Mouse (Mus musculus) myocyte (in vitro differentiated cells): ENCODE measurements at regions not wholly inside any gene's neighbourhood (a gene's known extent, or its start where the extent isn't known, plus 50 kb on each side); places are given as distances from the start of the nearest gene placed in this dataset.

Experiments used
- H3K27me3 ChIP-seq: one replicate; pipeline ENCODE4 v1.6.1; 2011; ENCODE audit not compliant: control insufficient read depth, insufficient read depth, insufficient read length
- H3K36me3 ChIP-seq: one replicate; pipeline ENCODE4 v1.6.1; 2011; ENCODE audit not compliant: control insufficient read depth, insufficient read depth
- H3K4me2 ChIP-seq: one replicate; pipeline ENCODE4 v1.6.1; 2011; ENCODE audit warnings: low read depth, control low read depth
- H3K4me3 ChIP-seq: one replicate; pipeline ENCODE4 v1.5.1; 2011; ENCODE audit warnings: mild to moderate bottlenecking, control low read depth, moderate library complexity
- H3K79me2 ChIP-seq: one replicate; pipeline ENCODE4 v1.6.1; 2011; ENCODE audit not compliant: control insufficient read depth, insufficient read depth
- H3ac ChIP-seq: one replicate; pipeline ENCODE4 v1.6.1; 2011; ENCODE audit not compliant: control insufficient read depth, insufficient read length
- CEBPB ChIP-seq: IDR thresholded peaks from 2 replicates; pipeline ENCODE4 v1.6.1; 2011; ENCODE audit warnings: mild to moderate bottlenecking, moderate library complexity; ENCODE audit not compliant: poor library complexity, insufficient read depth, severe bottlenecking
- E2F4 ChIP-seq: IDR thresholded peaks from one replicate; pipeline ENCODE4 v1.6.1; 2011; ENCODE audit warnings: mild to moderate bottlenecking, control low read depth, moderate library complexity; ENCODE audit not compliant: insufficient read depth
- MAX ChIP-seq: IDR thresholded peaks from one replicate; pipeline ENCODE4 v1.6.1; 2011; ENCODE audit warnings: low read depth, mild to moderate bottlenecking, control low read depth
- MYOD1 ChIP-seq, 3 experiments: IDR thresholded peaks; one replicate each; pipeline ENCODE4 v1.6.1; 2011; ENCODE audit warnings: control low read depth in 2 of 3, low read depth in 2 of 3, mild to moderate bottlenecking in 2 of 3, moderate library complexity in 1 of 3; ENCODE audit not compliant: insufficient read length in 2 of 3, control insufficient read depth in 1 of 3
- MYOG ChIP-seq, 3 experiments: IDR thresholded peaks; one replicate each; pipeline ENCODE4 v1.6.1; 2011; ENCODE audit warnings: control low read depth in 2 of 3, low read depth in 2 of 3, mild to moderate bottlenecking in 2 of 3; ENCODE audit not compliant: insufficient read length in 2 of 3, control insufficient read depth in 1 of 3, insufficient read depth in 1 of 3
- POLR2A ChIP-seq: IDR thresholded peaks from one replicate; pipeline ENCODE4 v1.6.1; 2011; ENCODE audit warnings: low read depth, mild to moderate bottlenecking, control low read depth, moderate library complexity; ENCODE audit not compliant: insufficient read length
- POLR2AphosphoS2 ChIP-seq: IDR thresholded peaks from one replicate; pipeline ENCODE4 v1.6.1; 2011; ENCODE audit warnings: low read depth, control low read depth; ENCODE audit not compliant: insufficient read length
- REST ChIP-seq: IDR thresholded peaks from one replicate; pipeline ENCODE4 v1.6.1; 2011; ENCODE audit warnings: mild to moderate bottlenecking, control low read depth, moderate library complexity; ENCODE audit not compliant: insufficient read depth, insufficient read length
- SRF ChIP-seq: IDR thresholded peaks from one replicate; pipeline ENCODE4 v1.6.1; 2011; ENCODE audit warnings: low read depth; ENCODE audit not compliant: control insufficient read depth, insufficient read length
- TCF12 ChIP-seq: IDR thresholded peaks from one replicate; pipeline ENCODE4 v1.6.1; 2011; ENCODE audit warnings: mild to moderate bottlenecking, control low read depth; ENCODE audit not compliant: poor library complexity, insufficient read depth, severe bottlenecking
- TCF3 ChIP-seq: IDR thresholded peaks from one replicate; pipeline ENCODE4 v1.6.1; 2011; ENCODE audit warnings: low read depth, control low read depth; ENCODE audit not compliant: insufficient read length
- USF1 ChIP-seq: IDR thresholded peaks from one replicate; pipeline ENCODE4 v1.6.1; 2011; ENCODE audit warnings: low read depth, mild to moderate bottlenecking, control low read depth, moderate library complexity

GRCm38 (mm10) chr14:99609003-99609402, 310.5 kb downstream of the Klf5 start:
- Histone ChIP-seq H3K27me3 (no peaks in the 10 kb centered on the region), H3K79me2 (no peaks in the 10 kb centered on the region), H3K36me3 (no peaks in the 10 kb centered on the region), H3K4me2 (no peak overlapping the region), H3K4me3 (no peak overlapping the region), H3ac (no peak overlapping the region)
- TF ChIP-seq E2F4, result no peak

- Histone ChIP-seq H3K79me2 (no peaks in the 10 kb centered on the region), H3ac (no peak overlapping the region), H3K27me3 (no peaks in the 10 kb centered on the region)
Observed at GRCm38 (mm10) chr14:99611435-99611834, 312.9 kb downstream of the Klf5 start.

GRCm38 (mm10) chr14:99612114-99612513, 313.6 kb downstream of the Klf5 start:
- no peaks in the 10 kb centered on the region for H3K36me3 ChIP-seq
- TF ChIP-seq TCF3 (no peak), CEBPB (peak; percentile 57), MYOG (IDR thresholded peaks at IDR 0.05; ENCODE audit: control insufficient read depth in 1 of 3, insufficient read depth in 1 of 3, insufficient read length in 2 of 3, low read depth in 2 of 3) (no peak)
- H3K27me3 ChIP-seq, result no peaks in the 10 kb centered on the region
- H3K4me2 ChIP-seq, result no peak overlapping the region
- no peak overlapping the region for H3K4me3 ChIP-seq
- H3ac ChIP-seq, result no peak overlapping the region
- no peaks in the 10 kb centered on the region for H3K79me2 ChIP-seq

More at GRCm38 (mm10) chr14:99611435-99611834, 312.9 kb downstream of the Klf5 start:
- TF ChIP-seq MYOD1 (IDR thresholded peaks at IDR 0.05; ENCODE audit: control insufficient read depth in 1 of 3, insufficient read length in 2 of 3, low read depth in 2 of 3) (peak in 2 of 3 experiments; percentile 12 to 71), POLR2AphosphoS2 (no peak), CEBPB (peak; percentile 72; the same call in 1 of the 2 replicates), E2F4 (no peak)
- no peak overlapping the region for H3K4me3 ChIP-seq
- H3K4me2 ChIP-seq, result no peak overlapping the region
- H3K36me3 ChIP-seq, result no peaks in the 10 kb centered on the region

DNA sequence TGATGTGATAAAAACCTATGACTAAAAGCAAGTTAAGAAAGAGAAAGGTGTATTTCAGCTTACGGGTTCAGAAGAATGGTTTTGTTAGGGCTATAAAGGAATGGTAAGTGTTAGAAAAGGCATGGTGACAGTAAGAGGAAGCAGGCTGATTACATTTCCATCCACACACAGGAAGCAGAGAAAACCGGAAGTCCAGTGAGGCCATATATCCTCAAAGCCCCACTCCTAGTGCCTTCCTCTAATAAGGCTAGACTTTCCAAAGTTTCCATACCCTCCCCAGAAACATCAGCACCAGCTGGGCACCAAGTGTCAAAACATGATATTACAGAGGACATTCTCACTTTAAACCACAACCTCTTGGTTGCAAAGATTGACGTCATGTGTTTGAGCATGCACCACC, 316.3 kb downstream of the Klf5 start:
- no peak overlapping the region for H3ac ChIP-seq
- H3K79me2 ChIP-seq, result no peaks in the 10 kb centered on the region
- no peak overlapping the region for H3K4me3 ChIP-seq
- no peak overlapping the region for H3K4me2 ChIP-seq
- TF ChIP-seq MAX (no peak), TCF3 (no peak), POLR2A (no peak)
- no peaks in the 10 kb centered on the region for H3K36me3 ChIP-seq
- no peaks in the 10 kb centered on the region for H3K27me3 ChIP-seq

GRCm38 (mm10) chr14:99616655-99617335, 318.3 kb downstream of the Klf5 start:
- no peak overlapping the region for H3K4me3 ChIP-seq
- no peak for TF ChIP-seq CEBPB
- TF ChIP-seq POLR2A, result no peak
- TF ChIP-seq SRF, result no peak
- no peak for TF ChIP-seq REST
- no peak for TF ChIP-seq POLR2AphosphoS2
- no peak for TF ChIP-seq MAX
- TF ChIP-seq MYOG (IDR thresholded peaks at IDR 0.05; ENCODE audit: control insufficient read depth in 1 of 3, insufficient read depth in 1 of 3, insufficient read length in 2 of 3, low read depth in 2 of 3), result no peak
- no peak for TF ChIP-seq TCF3
- TF ChIP-seq USF1, result no peak
- no peak for TF ChIP-seq E2F4
- TF ChIP-seq TCF12, result no peak
- TF ChIP-seq MYOD1 (IDR thresholded peaks at IDR 0.05; ENCODE audit: control insufficient read depth in 1 of 3, insufficient read length in 2 of 3, low read depth in 2 of 3), result no peak
- no peaks in the 10 kb centered on the region for H3K79me2 ChIP-seq
- no peak overlapping the region for H3ac ChIP-seq
- H3K36me3 ChIP-seq, result no peaks in the 10 kb centered on the region
- no peak overlapping the region for H3K4me2 ChIP-seq
- H3K27me3 ChIP-seq, result no peaks in the 10 kb centered on the region

DNA sequence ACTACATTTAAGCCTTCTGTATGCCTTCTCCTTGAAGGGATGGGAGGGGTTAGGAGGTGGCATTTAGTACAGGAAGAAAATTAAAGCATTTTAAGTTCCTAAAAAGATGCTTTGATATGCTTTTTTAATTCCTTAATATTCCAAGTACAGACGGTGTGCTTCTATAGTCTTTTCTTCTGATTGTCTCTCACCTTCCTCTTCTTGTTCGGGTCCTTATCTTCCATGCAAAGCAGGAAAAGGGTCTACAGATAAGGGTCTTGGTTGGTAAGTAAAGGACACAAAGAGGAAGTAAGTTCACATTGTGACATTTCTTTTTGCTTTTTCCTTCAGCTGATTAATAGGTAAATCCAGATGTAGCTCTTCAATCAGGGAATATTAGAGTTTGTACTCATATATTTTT, 318.9 kb downstream of the Klf5 start:
- no peak overlapping the region for H3ac ChIP-seq
- H3K27me3 ChIP-seq, result no peaks in the 10 kb centered on the region
- no peak overlapping the region for H3K4me2 ChIP-seq
- H3K36me3 ChIP-seq, result no peaks in the 10 kb centered on the region
- H3K4me3 ChIP-seq, result no peak overlapping the region
- H3K79me2 ChIP-seq, result no peaks in the 10 kb centered on the region
- TF ChIP-seq MAX (no peak), MYOD1 (IDR thresholded peaks at IDR 0.05; ENCODE audit: control insufficient read depth in 1 of 3, insufficient read length in 2 of 3, low read depth in 2 of 3) (no peak), SRF (no peak), POLR2A (no peak), REST (no peak), USF1 (no peak), MYOG (IDR thresholded peaks at IDR 0.05; ENCODE audit: control insufficient read depth in 1 of 3, insufficient read depth in 1 of 3, insufficient read length in 2 of 3, low read depth in 2 of 3) (no peak), TCF12 (no peak), TCF3 (no peak), E2F4 (no peak), CEBPB (no peak), POLR2AphosphoS2 (no peak)
